Comparison of ENCODE assay signal across 11 mouse cellular contexts in genomic region chr4:8398969-8399368, GRCm38 (mm10).
DNase-seq lines count a peak whose midpoint lies in the region; ATAC-seq and TF ChIP-seq lines count a peak whose summit lies in the region.
"Had no signal": no experiment of that assay in that cellular context is flagged by ENCODE, and none has a peak within 500 bp of the region (broad histone marks: within the 10 kb centered on the region; RNA-seq: fewer than 3 reads in every experiment).

No protein-coding gene starts in this region.

- no peak overlapping the region for H3K4me3 ChIP-seq in intestine, embryonic 14.5 days (ENCODE audit: low read depth, low read length)
- no peak overlapping the region for H3K4me3 ChIP-seq in intestine, postnatal 0 days (ENCODE audit: low read depth, low read length)
- H3K4me3 ChIP-seq in intestine, embryonic 15.5 days (replicated peaks): no peak overlapping the region
- H3K4me3 ChIP-seq: liver, embryonic 13.5 days had no signal

- DNase-seq in intestine, embryonic 14.5 days (ENCODE audit: low spot score): no peak
- DNase-seq in adrenal gland, postnatal 25 days: peak; percentile 42
- DNase-seq in cerebellum, adult 11 months: peak; percentile 27
- no peak for DNase-seq in thymus, postnatal 36 days
- DNase-seq in liver: no peak
- DNase-seq in gastrocnemius, postnatal 25 days: no peak
- DNase-seq: heart, postnatal 36 days; layer of hippocampus, adult 9-11 months; liver, embryonic 13.5 days had no signal

- peak; percentile 36; the same call in 1 of the 2 replicates for ATAC-seq in intestine, embryonic 14.5 days (replicated peaks; ENCODE audit: low FRiP score, low TSS enrichment, low read depth)
- ATAC-seq in intestine, postnatal 0 days: no peak
- ATAC-seq in intestine, embryonic 15.5 days: peak; percentile 62; the same call in 1 of the 2 replicates

- H3K27me3 ChIP-seq in intestine, embryonic 14.5 days (replicated peaks; ENCODE audit: control insufficient read depth, insufficient read depth, low read length): no peaks in the 10 kb centered on the region
- H3K27me3 ChIP-seq in intestine, postnatal 0 days (replicated peaks; ENCODE audit: control insufficient read depth, insufficient read depth, low read length): no peaks in the 10 kb centered on the region
- H3K27me3 ChIP-seq in intestine, embryonic 15.5 days (replicated peaks): no peaks in the 10 kb centered on the region
- H3K27me3 ChIP-seq: liver, embryonic 13.5 days had no signal

- no peaks in the 10 kb centered on the region for H3K4me1 ChIP-seq in intestine, embryonic 14.5 days (replicated peaks; ENCODE audit: control insufficient read depth, insufficient read depth, low read length)
- H3K4me1 ChIP-seq in intestine, postnatal 0 days (replicated peaks; ENCODE audit: control insufficient read depth, insufficient read depth, low read length): no peaks in the 10 kb centered on the region
- H3K4me1 ChIP-seq in intestine, embryonic 15.5 days (replicated peaks): no peaks in the 10 kb centered on the region
- H3K4me1 ChIP-seq: liver, embryonic 13.5 days had no signal

- no peaks in the 10 kb centered on the region for H3K9me3 ChIP-seq in intestine, embryonic 14.5 days (ENCODE audit: control insufficient read depth, low read length)
- no peaks in the 10 kb centered on the region for H3K9me3 ChIP-seq in intestine, postnatal 0 days (ENCODE audit: control insufficient read depth)
- H3K9me3 ChIP-seq in intestine, embryonic 15.5 days: no peaks in the 10 kb centered on the region
- H3K9me3 ChIP-seq: liver, embryonic 13.5 days had no signal

- H3K4me2 ChIP-seq in intestine, embryonic 14.5 days (ENCODE audit: low read length): no peak overlapping the region
- no peak overlapping the region for H3K4me2 ChIP-seq in intestine, postnatal 0 days (replicated peaks; ENCODE audit: low read depth)
- H3K4me2 ChIP-seq in intestine, embryonic 15.5 days (replicated peaks): no peak overlapping the region
- H3K4me2 ChIP-seq: liver, embryonic 13.5 days had no signal

- no peak for TF ChIP-seq CTCF in intestine, postnatal 0 days (IDR thresholded peaks at IDR 0.05; ENCODE audit: low read depth)

- no peaks in the 10 kb centered on the region for H3K36me3 ChIP-seq in intestine, embryonic 14.5 days (ENCODE audit: control insufficient read depth, insufficient read depth, low read length)
- H3K36me3 ChIP-seq in intestine, postnatal 0 days (ENCODE audit: control insufficient read depth, insufficient read depth): no peaks in the 10 kb centered on the region
- no peaks in the 10 kb centered on the region for H3K36me3 ChIP-seq in intestine, embryonic 15.5 days
- H3K36me3 ChIP-seq: liver, embryonic 13.5 days had no signal

- no peak overlapping the region for H3K9ac ChIP-seq in intestine, embryonic 14.5 days (ENCODE audit: low read length)
- no peak overlapping the region for H3K9ac ChIP-seq in intestine, postnatal 0 days (ENCODE audit: low read depth, low read length)
- H3K9ac ChIP-seq in intestine, embryonic 15.5 days: no peak overlapping the region
- H3K9ac ChIP-seq: liver, embryonic 13.5 days had no signal

- no peak overlapping the region for H3K27ac ChIP-seq in intestine, embryonic 14.5 days (ENCODE audit: low read depth)
- H3K27ac ChIP-seq in intestine, postnatal 0 days (ENCODE audit: low read depth, low read length): no peak overlapping the region
- H3K27ac ChIP-seq in intestine, embryonic 15.5 days: no peak overlapping the region
- H3K27ac ChIP-seq: liver, embryonic 13.5 days had no signal

- 60% methylated on average over 4 of the region's 4 CpGs for WGBS in intestine, embryonic 14.5 days
- 65% methylated on average over 4 of the region's 4 CpGs for WGBS in intestine, postnatal 0 days
- WGBS in intestine, embryonic 15.5 days: 56% methylated on average over 4 of the region's 4 CpGs

Comparison
In these comparisons a context has a peak if more than half of its experiments do, and no peak if none do; other contexts are left out.
1. DNase-seq: peak in adrenal gland, postnatal 25 days (single experiment) and cerebellum, adult 11 months (single experiment); none in intestine, embryonic 14.5 days (single experiment), thymus, postnatal 36 days (0 of 2), liver (single experiment) and gastrocnemius, postnatal 25 days (single experiment).